Mouse (Mus musculus) embryonic facial prominence, embryonic 12.5 days (tissue): ENCODE measurements at regions not wholly inside any gene's neighbourhood (a gene's known extent, or its start where the extent isn't known, plus 50 kb on each side); places are given as distances from the start of the nearest gene placed in this dataset.
"Not testable (repeated sequence)": the region's sequence is repeated elsewhere in the genome, so short reads cannot be mapped to it uniquely, and the experiment has no call there.

Source experiments
- ATAC-seq: fragments of 200-750 bp; cut with Nextera tagmentation; 2 replicates; pipeline ENCODE4 v1.8.0; 2017; ENCODE audit not compliant: insufficient number of reproducible peaks, insufficient read depth, low FRiP score, low TSS enrichment
- H3K27ac ChIP-seq: fragments of 300-500 bp; sonication (generic); 2 replicates; pipeline ENCODE4 v1.5.1; 2016; ENCODE audit warnings: mild to moderate bottlenecking
- H3K27me3 ChIP-seq: fragments of 300-500 bp; sonication (generic); 2 replicates; pipeline ENCODE4 v1.6.1; 2016; ENCODE audit warnings: mild to moderate bottlenecking, moderate library complexity
- H3K36me3 ChIP-seq: fragments of 300-500 bp; sonication (generic); 2 replicates; pipeline ENCODE4 v1.6.1; 2016; ENCODE audit warnings: mild to moderate bottlenecking
- H3K4me1 ChIP-seq: fragments of 300-500 bp; sonication (generic); 2 replicates; pipeline ENCODE4 v1.6.1; 2016
- H3K4me2 ChIP-seq: fragments of 300-500 bp; sonication (generic); replicated peaks from 2 replicates; pipeline ENCODE4 v1.6.1; 2016; ENCODE audit warnings: mild to moderate bottlenecking, moderate library complexity
- H3K4me3 ChIP-seq: fragments of 300-500 bp; sonication (generic); 2 replicates; pipeline ENCODE4 v1.5.1; 2016; ENCODE audit warnings: mild to moderate bottlenecking
- H3K9ac ChIP-seq: fragments of 300-500 bp; sonication (generic); 2 replicates; pipeline ENCODE4 v1.6.1; 2016; ENCODE audit warnings: mild to moderate bottlenecking, moderate library complexity
- H3K9me3 ChIP-seq: fragments of 300-500 bp; sonication (generic); 2 replicates; pipeline ENCODE4 v1.6.1; 2016; ENCODE audit warnings: mild to moderate bottlenecking, moderate library complexity
- WGBS: fragments of 180-500 bp; shearing (Covaris S2); methylation state at CpG from one replicate; pipeline ENCODE4 v1.1.7; 2016; 5-methylcytosine and 5-hydroxymethylcytosine counted together

GRCm38 (mm10) chr16:61056175-61056574, 450.8 kb upstream of the Epha6 start:
- H3K27me3 ChIP-seq, result not testable (repeated sequence)
- WGBS, result 74% methylated on average over 14 of the region's 14 CpGs

GRCm38 (mm10) chr16:61041140-61041586, 435.8 kb upstream of the Epha6 start:
- Histone ChIP-seq H3K4me1 (no peaks in the 10 kb centered on the region), H3K36me3 (no peaks in the 10 kb centered on the region), H3K9ac (no peak overlapping the region), H3K9me3 (no peaks in the 10 kb centered on the region), H3K27ac (no peak overlapping the region), H3K4me2 (no peak overlapping the region), H3K4me3 (no peak overlapping the region), H3K27me3 (no peaks in the 10 kb centered on the region)
- whole genome bisulfite sequencing, result 52% methylated on average over 7 of the region's 7 CpGs
- 0 out of 2 replicates have a peak, but pooled peaks have one; percentile 22 for ATAC-seq

More at GRCm38 (mm10) chr16:61056175-61056574, 450.8 kb upstream of the Epha6 start:
- H3K9me3 ChIP-seq, H3K9ac ChIP-seq, H3K4me1 ChIP-seq, H3K27ac ChIP-seq, ATAC-seq, H3K4me2 ChIP-seq, H3K36me3 ChIP-seq, H3K4me3 ChIP-seq: not testable (repeated sequence)
